Mouse (Mus musculus) ES-CJ7 (cell line): Measurements from ENCODE around the gene Cavin3.
A peak's percentile ranks its signal among the peaks of the same experiment; 100 is the strongest.

Experiments
- DNase-seq: peaks from one replicate; pipeline ENCODE4 v3.0.0; 2011; ENCODE audit warnings: low read depth, low spot score

Cavin3 gene

DNA sequence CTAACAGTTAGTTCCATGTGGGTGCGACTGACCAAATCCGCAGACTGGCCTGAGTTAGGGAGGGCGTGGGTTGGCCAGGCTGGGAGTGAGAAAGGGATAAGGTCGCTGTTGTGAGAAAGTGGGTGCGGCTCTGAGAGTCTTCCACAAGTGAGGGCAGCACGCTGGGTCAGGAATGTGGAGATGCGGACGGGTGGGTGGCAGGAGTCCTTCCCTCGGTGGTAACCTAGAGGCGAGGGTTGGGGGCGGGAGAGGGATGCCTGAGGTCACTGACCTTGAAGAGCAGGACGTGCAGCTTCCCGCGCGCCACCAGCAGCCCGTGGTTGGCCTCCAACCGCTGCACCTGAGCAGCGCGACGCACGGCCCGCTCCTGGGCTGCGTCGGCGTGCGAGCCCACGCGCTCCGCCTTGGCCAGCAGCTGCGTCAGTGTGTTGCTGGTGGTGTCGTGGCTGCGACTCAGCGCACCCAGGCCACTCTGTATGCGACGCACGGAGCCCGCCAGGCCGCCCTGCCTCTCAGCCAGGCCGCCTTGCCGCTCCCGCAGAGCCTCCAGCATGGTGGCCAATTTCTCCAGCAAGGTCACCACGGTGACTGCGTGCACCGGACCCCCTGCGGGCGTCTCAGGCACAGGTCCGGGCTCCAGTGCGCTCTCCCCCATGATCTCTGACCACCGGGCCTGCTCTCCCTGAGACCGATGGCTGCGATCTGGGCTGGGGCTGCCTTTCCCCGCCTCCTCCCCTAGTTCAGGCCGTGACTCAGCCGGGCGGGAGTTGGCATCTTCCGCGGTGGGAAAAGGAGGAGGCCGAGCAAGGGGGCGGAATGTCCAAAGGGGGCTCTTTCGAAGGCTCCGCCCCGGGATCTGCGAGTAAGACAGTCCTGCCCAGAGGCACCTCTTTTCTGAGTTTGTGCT is at the start of gene Cavin3:
Cavin3 (minus strand) TSS at position 796 of the 907 bp plus-strand sequence.
- DNase-seq: peak; percentile 88

DNA sequence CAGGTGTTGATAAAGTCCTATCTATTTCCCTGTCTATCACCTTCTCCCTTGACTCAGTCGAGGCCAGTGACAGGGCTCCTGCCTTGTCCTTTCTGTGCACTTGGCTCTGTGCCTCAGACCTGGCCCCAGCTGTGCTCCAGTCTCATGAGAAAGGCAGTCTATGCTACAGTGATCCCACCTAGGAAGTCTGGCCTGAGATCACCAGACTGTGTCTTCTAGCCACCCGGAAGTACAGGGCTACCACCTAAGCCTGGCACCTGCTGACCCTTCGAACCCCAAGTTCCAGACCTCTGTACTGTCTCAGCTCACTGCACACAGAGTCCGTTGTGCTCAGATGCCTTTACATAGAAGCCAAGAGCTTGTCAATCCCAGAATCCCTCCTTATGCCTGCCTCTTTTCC is 46.0 kb upstream of the Cavin3 start:
- no peak for DNase-seq

- peak; percentile 21 for DNase-seq
Observed at GRCm38 (mm10) chr7:105527306-105527937, 45.3 kb upstream of the Cavin3 start.

DNA sequence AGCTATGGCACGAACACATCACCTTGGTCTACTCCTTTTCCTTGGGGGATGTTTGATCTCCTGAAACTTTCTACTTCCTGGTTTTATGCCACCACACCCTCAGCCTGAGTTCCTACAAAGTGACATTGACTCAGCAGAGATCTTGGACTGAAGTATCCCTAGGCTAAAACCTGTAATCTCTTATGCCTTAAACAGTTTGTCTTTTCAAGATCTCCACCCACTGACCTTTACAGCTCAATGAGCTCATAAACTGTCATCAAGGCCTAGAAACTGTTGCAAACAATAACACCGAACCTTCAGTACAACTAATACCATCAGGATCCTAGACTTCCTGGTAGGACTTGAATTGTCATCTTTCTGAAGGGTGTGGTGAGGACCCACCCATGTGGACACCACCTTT is 42.1 kb upstream of the Cavin3 start:
- DNase-seq: no peak

- DNase-seq: no peak
Observed at GRCm38 (mm10) chr7:105520201-105520600, 38.1 kb upstream of the Cavin3 start.

DNA sequence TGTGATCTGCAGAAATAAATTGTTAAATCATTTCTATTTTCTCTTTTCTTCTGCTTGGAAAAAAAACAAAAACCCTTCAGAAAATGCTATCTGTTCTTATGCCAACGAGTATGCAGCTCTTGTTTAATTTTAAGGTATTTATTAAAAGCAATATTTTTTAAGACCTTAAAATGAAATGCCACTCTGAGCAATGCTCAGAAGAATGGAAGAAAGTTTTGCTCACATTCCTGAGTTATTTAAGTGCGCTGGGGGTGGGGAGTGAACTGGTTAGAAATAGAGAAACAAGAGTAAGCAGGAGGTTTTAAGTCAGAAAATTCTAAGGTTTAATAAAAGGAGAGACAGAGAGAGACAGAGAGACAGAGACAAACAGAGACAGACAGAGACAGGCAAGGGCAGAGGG is 37.7 kb upstream of the Cavin3 start:
- DNase-seq: no peak

GRCm38 (mm10) chr7:105519336-105519735 is 37.2 kb upstream of the Cavin3 start:
- no peak for DNase-seq

- DNase-seq: no peak
Observed at GRCm38 (mm10) chr7:105516669-105517360, 34.7 kb upstream of the Cavin3 start.

GRCm38 (mm10) chr7:105515178-105515577 is 33.1 kb upstream of the Cavin3 start:
- DNase-seq: peak; percentile 66

- no peak for DNase-seq
Observed at GRCm38 (mm10) chr7:105514561-105514960, 32.5 kb upstream of the Cavin3 start.

DNA sequence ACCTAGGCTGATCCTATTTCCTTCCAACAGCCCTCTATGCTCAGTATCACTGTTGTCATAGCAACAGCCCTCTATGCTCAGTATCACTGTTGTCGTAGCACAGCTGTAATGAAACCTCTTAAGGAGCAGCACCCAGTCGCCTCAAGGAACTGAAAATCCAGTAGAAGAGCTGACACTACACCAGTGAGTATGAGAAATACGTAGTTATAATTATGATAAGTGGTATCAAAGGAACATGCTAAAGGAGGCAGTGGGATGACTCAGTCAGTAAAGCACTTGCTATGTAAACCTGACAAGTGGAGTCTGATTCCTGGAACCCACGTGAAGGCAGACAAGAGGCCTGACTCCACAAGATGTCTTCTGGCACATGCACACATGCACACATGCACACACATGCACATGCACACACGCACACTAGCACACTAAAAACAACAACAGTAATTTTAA is 31.8 kb upstream of the Cavin3 start:
- no peak for DNase-seq

- no peak for DNase-seq
Observed at GRCm38 (mm10) chr7:105510143-105510542, 28.0 kb upstream of the Cavin3 start.

DNA sequence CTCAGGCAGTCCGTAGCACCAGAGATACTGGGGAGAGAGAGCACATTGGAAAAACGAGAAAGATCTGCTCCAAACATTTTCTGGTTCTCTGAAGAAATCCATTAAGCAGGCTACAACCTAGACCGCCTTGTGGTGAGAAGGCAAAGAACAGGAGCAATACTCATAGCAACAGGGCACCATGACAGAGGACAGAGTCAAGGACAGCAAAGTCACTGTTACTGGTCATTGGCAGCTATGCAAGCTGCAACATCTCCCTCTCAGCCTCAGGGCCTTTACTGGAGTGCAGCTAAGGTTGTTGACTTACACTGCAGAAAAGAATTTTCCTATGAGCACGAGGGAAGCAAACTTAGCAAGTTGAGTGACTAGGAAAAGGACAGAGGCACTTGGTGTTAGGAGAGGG is 25.2 kb upstream of the Cavin3 start:
- no peak for DNase-seq

- no peak for DNase-seq
Observed at GRCm38 (mm10) chr7:105501984-105502383, 19.9 kb upstream of the Cavin3 start.

- no peak for DNase-seq
Observed at GRCm38 (mm10) chr7:105499676-105500075, 17.6 kb upstream of the Cavin3 start.

DNA sequence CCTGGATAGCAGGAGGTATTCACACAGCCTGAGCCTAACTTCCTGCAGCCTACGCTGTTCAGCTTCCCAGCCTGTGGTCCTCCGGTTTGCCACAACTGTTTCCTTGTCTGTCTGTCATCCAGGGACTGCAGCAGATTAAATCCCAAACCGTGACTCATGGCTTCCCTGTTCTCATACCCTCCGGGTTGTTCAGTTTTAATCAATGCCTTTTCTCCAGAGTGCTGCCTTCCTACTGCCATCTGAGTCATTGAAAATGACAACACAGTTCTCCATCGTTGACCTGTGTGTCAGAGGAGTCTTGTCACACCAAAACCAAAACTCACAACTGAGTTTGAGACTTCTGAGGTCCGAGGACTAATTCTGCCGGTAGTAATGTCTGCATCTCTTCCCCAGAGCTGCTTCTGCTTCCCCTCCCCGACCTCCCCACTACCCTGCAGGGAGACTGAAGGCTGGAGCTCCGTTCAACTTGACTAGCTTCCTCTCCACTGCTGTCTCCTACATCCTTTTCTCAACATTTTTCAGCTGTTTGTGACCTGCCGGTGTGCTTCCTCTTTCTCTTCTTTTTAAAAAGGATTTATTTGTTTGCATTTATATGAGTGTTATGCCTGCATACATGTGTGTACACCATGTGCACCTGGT is 16.9 kb upstream of the Cavin3 start:
- no peak for DNase-seq

- no peak for DNase-seq
Observed at GRCm38 (mm10) chr7:105497881-105498280, 15.8 kb upstream of the Cavin3 start.

DNA sequence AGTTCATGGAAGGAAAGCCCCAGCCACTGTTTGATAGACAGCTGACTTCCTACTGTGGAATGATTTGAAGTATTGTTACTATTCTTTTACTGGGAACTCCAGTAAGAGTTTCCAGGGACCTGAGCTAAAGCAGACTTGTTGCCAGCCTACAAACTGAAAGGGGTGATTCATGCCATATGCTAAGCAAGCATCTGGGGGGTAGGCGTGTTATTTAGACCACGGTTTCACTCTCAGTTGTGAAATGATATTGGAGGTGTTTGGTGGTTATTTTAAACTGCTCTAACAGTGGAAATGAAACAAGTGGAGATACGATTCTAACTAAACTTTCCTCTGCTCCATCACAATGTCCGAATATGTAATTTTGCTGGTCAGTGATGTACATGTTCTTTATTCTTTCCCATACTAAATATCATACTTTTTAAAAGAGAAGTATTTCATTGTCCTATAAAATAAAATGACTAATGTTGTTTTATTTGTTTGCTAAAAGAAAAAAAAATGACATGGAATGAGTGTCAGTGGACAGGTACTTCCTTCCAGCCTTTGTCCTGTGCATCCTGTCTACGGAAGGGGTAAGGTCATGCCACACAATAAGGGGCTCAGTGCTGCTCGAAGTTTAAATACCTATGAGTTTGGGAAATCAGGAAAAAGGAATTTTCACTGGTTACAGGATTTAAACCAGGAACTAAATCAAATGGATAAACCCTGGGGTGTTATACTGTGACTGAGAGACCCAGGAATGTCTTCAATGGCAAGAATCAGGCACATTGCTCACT is 5.2 kb upstream of the Cavin3 start:
- DNase-seq: no peak

DNA sequence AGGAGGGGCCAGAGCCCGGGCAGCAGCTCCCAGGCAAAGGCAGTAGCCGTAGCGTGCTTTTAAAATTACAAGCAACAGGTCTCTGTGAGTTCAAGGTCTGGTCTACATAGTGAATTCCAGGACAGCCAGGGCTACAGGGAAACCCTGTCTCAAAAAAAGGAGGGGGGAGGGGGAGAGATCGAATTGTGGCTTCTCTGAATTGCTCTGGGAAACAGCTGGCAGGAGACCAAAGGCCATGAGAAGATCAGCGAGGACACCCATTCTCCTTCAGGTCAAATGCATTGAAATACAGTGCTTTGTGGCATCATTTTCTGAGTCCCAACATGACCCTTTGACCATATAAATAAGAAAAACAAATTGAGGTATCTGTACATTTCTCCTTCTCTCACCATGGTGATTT is 2.9 kb upstream of the Cavin3 start:
- no peak for DNase-seq

- DNase-seq: peak; percentile 61
Observed at GRCm38 (mm10) chr7:105482426-105482825, 326 bp upstream of the Cavin3 start.
